Comparison of ENCODE assay signal across 1 mouse cellular context in genomic region chr7:25711731-25712197, GRCm38 (mm10).
TF ChIP-seq lines count a peak whose summit lies in the region.

No protein-coding gene starts in this region.

TF ChIP-seq in CH12.LX, 34 proteins besides CTCF, POLR2A, EP300 and RAD21 (continued from another document):
- TF ChIP-seq NELFE (IDR thresholded peaks at IDR 0.05; ENCODE audit: low read depth, low read length) (no peak), PAX5 (IDR thresholded peaks at IDR 0.05; ENCODE audit: low read length) (no peak), CHD2 (IDR thresholded peaks at IDR 0.05; ENCODE audit: low read length) (0 out of 2 replicates have a peak, but pooled peaks have one; percentile 14), ETS1 (conservative IDR thresholded peaks at IDR 0.05; ENCODE audit: low read depth, low read length) (peak; percentile 64), TCF12 (IDR thresholded peaks at IDR 0.05; ENCODE audit: low read depth, low read length) (no peak), NRF1 (IDR thresholded peaks at IDR 0.05; ENCODE audit: low read depth, low read length) (no peak)
